Mouse (Mus musculus) liver, postnatal 0 days (tissue): ENCODE results near the gene Sys1. TPM values are rescaled to one million over a fixed set of nuclear protein-coding genes. Genes with fewer than 3 reads are reported as not detected.

Source experiments
- ATAC-seq: fragments of 200-750 bp; cut with Nextera tagmentation; 2 replicates; pipeline ENCODE4 v1.8.0; 2017; ENCODE audit warnings: mild to moderate bottlenecking, moderate library complexity
- DNase-seq: peaks from one replicate; pipeline ENCODE4 v3.0.0-alpha.2; 2016
- H3K27ac ChIP-seq: fragments of 300-500 bp; sonication (generic); 2 replicates; pipeline ENCODE4 v1.5.1; 2014; ENCODE audit warnings: antibody characterized with exemption, moderate library complexity, mild to moderate bottlenecking, low read depth
- H3K27me3 ChIP-seq: fragments of 300-500 bp; sonication (generic); 2 replicates; pipeline ENCODE4 v1.6.1; 2014; ENCODE audit warnings: low read length, control low read depth, mixed read lengths; ENCODE audit not compliant: insufficient read depth
- H3K36me3 ChIP-seq: fragments of 300-500 bp; sonication (generic); replicated peaks from 2 replicates; pipeline ENCODE4 v1.6.1; 2014; ENCODE audit warnings: mild to moderate bottlenecking, control low read depth, low read length, moderate library complexity, mixed read lengths; ENCODE audit not compliant: insufficient read depth
- H3K4me1 ChIP-seq: fragments of 300-500 bp; sonication (generic); 2 replicates; pipeline ENCODE4 v1.6.1; 2014; ENCODE audit warnings: antibody characterized with exemption, mild to moderate bottlenecking, control low read depth; ENCODE audit not compliant: insufficient read depth
- H3K4me2 ChIP-seq: fragments of 300-500 bp; sonication (generic); 2 replicates; pipeline ENCODE4 v1.6.1; 2014; ENCODE audit warnings: low read depth, mild to moderate bottlenecking, low read length, moderate library complexity, mixed read lengths
- H3K4me3 ChIP-seq: fragments of 300-500 bp; sonication (generic); 2 replicates; pipeline ENCODE4 v1.5.1; 2014; ENCODE audit warnings: low read depth, low read length
- H3K9ac ChIP-seq: fragments of 300-500 bp; sonication (generic); replicated peaks from 2 replicates; pipeline ENCODE4 v1.6.1; 2014; ENCODE audit warnings: mild to moderate bottlenecking, moderate library complexity
- H3K9me3 ChIP-seq: fragments of 300-500 bp; sonication (generic); 2 replicates; pipeline ENCODE4 v1.6.1; 2016; ENCODE audit warnings: mild to moderate bottlenecking, control low read depth, low read length, mixed read lengths
- CTCF ChIP-seq: sonication (generic); IDR thresholded peaks from 2 replicates; pipeline ENCODE4 v1.5.1; 2016; ENCODE audit warnings: antibody characterized with exemption, low read depth
- EP300 ChIP-seq: IDR thresholded peaks from 2 replicates; pipeline ENCODE4 v1.6.1; 2016; ENCODE audit warnings: antibody characterized with exemption, low read depth, mild to moderate bottlenecking
- WGBS: fragments of 180-500 bp; shearing (Covaris S2); extraction: QIAGEN DNeasy Blood & Tissue Kit; methylation state at CpG from one replicate; pipeline ENCODE4 v1.1.7; 2014; ENCODE audit not compliant: insufficient replicate concordance; 5-methylcytosine and 5-hydroxymethylcytosine counted together
- polyA plus RNA-seq: library from polyadenylated mRNA; unstranded; fragments of >200 nt; fragmentation: Nextera tagmentation; extraction: Ambion mirVana; gene quantifications from 2 replicates; pipeline ENCODE4 v1.2.1, GENCODE M21; 2015

The Sys1 gene
- polyA plus RNA-seq, 1 experiment from 2014 or later = 43.5 TPM

GRCm38 (mm10) chr2:164419489-164419888 lies 37.3 kb upstream of the Sys1 start:
- WGBS = 11% methylated on average over 3 of the region's 3 CpGs
- DNase-seq (no peak), ATAC-seq (no peak)
- Histone ChIP-seq H3K4me2 (no peak overlapping the region), H3K4me1 (peaks cover 22% of the 10 kb centered on the region), H3K9me3 (no peaks in the 10 kb centered on the region), H3K9ac (no peak overlapping the region; the same call in 1 of the 2 replicates), H3K27me3 (no peaks in the 10 kb centered on the region), H3K36me3 (peaks cover 4% of the 10 kb centered on the region), H3K27ac (no peak overlapping the region), H3K4me3 (no peak overlapping the region)
- TF ChIP-seq EP300 (no peak), CTCF (no peak)

GRCm38 (mm10) chr2:164421306-164421705 lies 35.5 kb upstream of the Sys1 start:
- H3K4me3 ChIP-seq = no peak overlapping the region
- H3K27ac ChIP-seq = peak overlapping the region; percentile 82
- 76% methylated on average over 7 of the region's 7 CpGs for WGBS
- H3K36me3 ChIP-seq = peaks cover 12% of the 10 kb centered on the region
- H3K4me2 ChIP-seq = no peak overlapping the region
- no peak overlapping the region for H3K9ac ChIP-seq
- H3K9me3 ChIP-seq = no peaks in the 10 kb centered on the region
- peak; percentile 35; the same call in 1 of the 2 replicates for TF ChIP-seq EP300
- TF ChIP-seq CTCF = no peak
- H3K27me3 ChIP-seq = no peaks in the 10 kb centered on the region
- DNase-seq (no peak), ATAC-seq (peak; percentile 54)
- H3K4me1 ChIP-seq = peaks cover 22% of the 10 kb centered on the region

DNA sequence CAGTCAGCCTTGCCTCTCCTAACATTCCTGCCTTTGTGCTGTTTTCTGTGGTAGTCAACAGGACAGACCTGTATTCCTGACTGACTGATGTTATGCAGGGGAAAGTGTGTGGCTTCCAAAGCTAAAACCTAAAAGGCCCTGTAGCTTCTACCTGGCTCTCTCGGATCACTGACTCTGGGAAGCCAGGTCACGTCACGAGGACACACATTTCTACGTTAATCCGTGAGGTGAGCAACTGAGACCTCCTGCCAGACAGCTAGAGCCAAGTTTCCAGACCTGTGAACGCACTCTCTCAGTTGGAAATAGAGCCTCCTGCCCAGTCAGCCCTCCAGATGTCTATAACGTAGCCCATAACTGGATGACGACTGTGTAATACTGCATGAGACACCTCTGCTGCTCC lies 34.8 kb upstream of the Sys1 start:
- 64% methylated on average over 8 of the region's 8 CpGs for WGBS
- peaks cover 19% of the 10 kb centered on the region for H3K36me3 ChIP-seq
- peak overlapping the region; percentile 82 for H3K27ac ChIP-seq
- no peak overlapping the region for H3K4me3 ChIP-seq
- H3K9ac ChIP-seq = no peak overlapping the region; the same call in 1 of the 2 replicates
- no peak overlapping the region for H3K4me2 ChIP-seq
- peaks cover 22% of the 10 kb centered on the region for H3K4me1 ChIP-seq
- ATAC-seq = 0 out of 2 replicates have a peak, but pooled peaks have one; percentile 3
- H3K9me3 ChIP-seq = no peaks in the 10 kb centered on the region
- H3K27me3 ChIP-seq = no peaks in the 10 kb centered on the region
- no peak for DNase-seq
- TF ChIP-seq EP300 (no peak), CTCF (no peak)

DNA sequence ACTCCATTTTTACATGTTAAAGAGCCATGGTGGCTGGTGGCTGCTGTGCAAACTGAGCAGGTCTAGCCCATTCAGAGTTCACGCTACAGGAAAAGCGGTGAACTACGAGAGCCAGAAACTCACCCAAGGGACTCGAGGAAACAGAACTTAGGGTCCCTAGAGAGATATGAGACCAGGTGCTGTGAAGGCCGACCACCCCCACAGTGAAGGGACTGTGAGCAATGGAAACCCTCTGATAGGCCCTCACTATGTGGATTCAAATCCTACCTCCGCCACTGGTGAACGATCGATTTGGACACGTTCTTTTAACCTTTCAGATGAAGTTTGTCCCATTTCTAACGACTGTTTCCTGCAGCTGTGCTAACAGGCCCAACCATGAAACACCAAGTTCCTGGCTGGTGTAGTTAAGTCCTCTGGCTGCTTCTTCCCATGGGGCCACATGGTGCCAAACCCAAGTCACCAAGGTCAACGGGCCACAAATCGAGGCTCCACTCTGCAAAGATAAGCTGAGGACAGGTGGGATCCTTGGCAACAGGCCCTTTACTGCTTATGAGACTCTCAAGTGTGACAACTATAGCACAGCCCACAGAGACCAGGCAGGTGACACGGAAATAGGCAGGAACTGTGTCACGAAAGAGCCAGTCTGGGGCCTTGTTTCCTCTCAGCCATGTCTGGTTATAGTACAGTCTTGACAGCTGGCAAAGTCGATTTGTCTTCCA lies 33.9 kb upstream of the Sys1 start:
- DNase-seq = peak; percentile 47
- H3K9ac ChIP-seq = no peak overlapping the region; the same call in 1 of the 2 replicates
- peak; percentile 54 for ATAC-seq
- H3K36me3 ChIP-seq = peaks cover 27% of the 10 kb centered on the region
- H3K9me3 ChIP-seq = no peaks in the 10 kb centered on the region
- 61% methylated on average over 15 of the region's 15 CpGs for WGBS
- peak overlapping the region; percentile 82 for H3K27ac ChIP-seq
- no peaks in the 10 kb centered on the region for H3K27me3 ChIP-seq
- H3K4me3 ChIP-seq = no peak overlapping the region
- TF ChIP-seq EP300 = peak; percentile 37; the same call in 1 of the 2 replicates
- no peak for TF ChIP-seq CTCF
- no peak overlapping the region for H3K4me2 ChIP-seq
- peaks cover 17% of the 10 kb centered on the region for H3K4me1 ChIP-seq

DNA sequence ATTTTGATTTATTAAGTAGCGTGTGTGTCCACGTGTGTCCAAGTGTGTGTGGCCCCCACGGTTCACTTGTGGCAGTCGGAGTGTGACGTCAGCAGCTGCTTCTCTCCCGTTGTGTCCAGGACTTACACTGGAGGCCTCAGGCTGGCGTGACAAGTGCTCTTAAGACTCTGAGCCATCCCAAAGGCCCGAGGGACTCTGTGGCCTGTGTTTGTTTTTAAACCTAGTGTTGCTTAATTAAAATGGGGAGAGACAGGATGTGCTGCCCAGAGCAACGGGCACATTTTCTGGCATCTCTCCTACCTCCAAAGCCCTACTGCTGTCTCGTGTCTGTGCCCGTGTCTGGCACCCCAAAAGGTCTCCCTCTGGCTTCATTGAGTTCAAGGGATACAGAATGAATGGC lies 33.3 kb upstream of the Sys1 start:
- ATAC-seq (peak; percentile 29), DNase-seq (no peak)
- no peak overlapping the region for H3K4me3 ChIP-seq
- no peaks in the 10 kb centered on the region for H3K27me3 ChIP-seq
- 75% methylated on average over 11 of the region's 11 CpGs for WGBS
- peaks cover 33% of the 10 kb centered on the region for H3K36me3 ChIP-seq
- peaks cover 14% of the 10 kb centered on the region for H3K4me1 ChIP-seq
- TF ChIP-seq CTCF (no peak), EP300 (no peak)
- no peaks in the 10 kb centered on the region for H3K9me3 ChIP-seq
- H3K9ac ChIP-seq = no peak overlapping the region
- no peak overlapping the region for H3K4me2 ChIP-seq
- H3K27ac ChIP-seq = peak overlapping the region; percentile 82

DNA sequence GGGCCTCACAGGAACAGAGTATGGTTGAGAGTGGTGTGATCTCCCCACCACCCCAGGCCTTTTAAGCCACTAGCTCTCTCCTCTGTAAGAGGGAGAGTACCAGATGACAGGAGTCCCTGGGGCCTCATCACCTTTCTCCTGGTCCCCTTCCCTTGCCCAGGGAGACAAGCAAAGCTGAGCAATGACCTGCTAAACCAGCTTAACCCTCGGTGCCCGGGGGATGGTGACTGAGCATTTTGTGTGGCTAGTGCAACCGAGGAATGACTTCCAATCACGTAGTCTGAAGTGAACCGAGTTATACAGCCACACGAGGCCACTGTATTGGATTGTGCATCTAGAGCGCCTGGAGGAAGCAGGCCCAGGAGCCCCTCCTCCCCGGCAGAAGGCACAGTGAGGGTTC lies 32.4 kb upstream of the Sys1 start:
- Histone ChIP-seq H3K9ac (no peak overlapping the region), H3K4me3 (no peak overlapping the region), H3K4me1 (peaks cover 5% of the 10 kb centered on the region), H3K27ac (0 out of 2 replicates have a peak overlapping the region, but pooled peaks have one; percentile 82), H3K27me3 (no peaks in the 10 kb centered on the region), H3K36me3 (peaks cover 42% of the 10 kb centered on the region), H3K4me2 (no peak overlapping the region), H3K9me3 (no peaks in the 10 kb centered on the region)
- WGBS = 85% methylated on average over 8 of the region's 8 CpGs
- no peak for TF ChIP-seq CTCF
- TF ChIP-seq EP300 = no peak
- ATAC-seq (no peak), DNase-seq (no peak)
